Mouse (Mus musculus): ENCODE measurements around the gene Metap1d.

Gene Metap1d

GRCm38 (mm10) chr2:71528014-71528713 lies 75.1 kb downstream of the Metap1d start, which contains the start of gene Dlx1:
TSS of gene Dlx1 (plus strand) at chr2:71528113.
- DNase-seq, result no peak

- DNase-seq, result no peak
Observed at GRCm38 (mm10) chr2:71528714-71529510, 75.8 kb downstream of the Metap1d start.

- peak in 1 of 2 experiments; percentile 31 for DNase-seq
Observed at GRCm38 (mm10) chr2:71529511-71530351, 76.7 kb downstream of the Metap1d start.

GRCm38 (mm10) chr2:71530391-71531123 lies 77.5 kb downstream of the Metap1d start:
- no peak for DNase-seq

- DNase-seq, result no peak
Observed at GRCm38 (mm10) chr2:71531124-71531590, 78.1 kb downstream of the Metap1d start.

- no peak for DNase-seq
Observed at GRCm38 (mm10) chr2:71531990-71532970, 79.2 kb downstream of the Metap1d start.

GRCm38 (mm10) chr2:71533094-71533493 lies 80.0 kb downstream of the Metap1d start:
- no peak for DNase-seq

- DNase-seq, result no peak
Observed at GRCm38 (mm10) chr2:71534242-71535052, 81.4 kb downstream of the Metap1d start.

- DNase-seq, result no peak
Observed at GRCm38 (mm10) chr2:71540611-71541417, 87.7 kb downstream of the Metap1d start.

GRCm38 (mm10) chr2:71541418-71542226 lies 88.5 kb downstream of the Metap1d start:
- DNase-seq, result no peak

- no peak for DNase-seq
Observed at GRCm38 (mm10) chr2:71542227-71542815, 89.2 kb downstream of the Metap1d start.

GRCm38 (mm10) chr2:71542816-71543301 lies 89.8 kb downstream of the Metap1d start:
- no peak for DNase-seq

- DNase-seq, result no peak
Observed at GRCm38 (mm10) chr2:71543531-71543930, 90.5 kb downstream of the Metap1d start.

- no peak for DNase-seq
Observed at GRCm38 (mm10) chr2:71543948-71544347, 90.9 kb downstream of the Metap1d start.

GRCm38 (mm10) chr2:71544391-71545285 lies 91.6 kb downstream of the Metap1d start:
- peak in 1 of 2 experiments; percentile 32 for DNase-seq

GRCm38 (mm10) chr2:71545401-71545881 lies 92.4 kb downstream of the Metap1d start:
- DNase-seq, result no peak
